Mouse (Mus musculus) layer of hippocampus, postnatal 36 days (tissue): Measurements from ENCODE around the gene Zfp341. TPM values are rescaled to one million over a fixed set of nuclear protein-coding genes. Genes with fewer than 3 reads are reported as not detected.

Experiments used
- DNase-seq, 2 experiments: peaks; one replicate each; pipeline ENCODE4 v3.0.0; 2022
- total RNA-seq, 2 experiments: library from RNA; stranded (reverse); gene quantifications; 2 replicates each; pipeline ENCODE4 v1.2.3; 2021

The Zfp341 gene
- total RNA-seq, 2 experiments from 2014 or later = 9.2 to 10.1 TPM

- DNase-seq = no peak
Measured at GRCm38 (mm10) chr2:154678995-154679394, 65.9 kb downstream of the Zfp341 start.

GRCm38 (mm10) chr2:154680337-154680736 is 67.2 kb downstream of the Zfp341 start:
- no peak for DNase-seq

GRCm38 (mm10) chr2:154680941-154681340 is 67.8 kb downstream of the Zfp341 start:
- peak in 1 of 2 experiments; percentile 48 for DNase-seq

- no peak for DNase-seq
Measured at GRCm38 (mm10) chr2:154682712-154683111, 69.6 kb downstream of the Zfp341 start.

GRCm38 (mm10) chr2:154684901-154685470 is 71.9 kb downstream of the Zfp341 start:
- DNase-seq = no peak

GRCm38 (mm10) chr2:154685772-154686171 is 72.7 kb downstream of the Zfp341 start:
- DNase-seq = no peak

GRCm38 (mm10) chr2:154686819-154687218 is 73.7 kb downstream of the Zfp341 start:
- DNase-seq = no peak

GRCm38 (mm10) chr2:154689391-154689790 is 76.3 kb downstream of the Zfp341 start:
- no peak for DNase-seq

- no peak for DNase-seq
Measured at GRCm38 (mm10) chr2:154690959-154691358, 77.9 kb downstream of the Zfp341 start.

- no peak for DNase-seq
Measured at GRCm38 (mm10) chr2:154693186-154693940, 80.3 kb downstream of the Zfp341 start.

- DNase-seq = no peak
Measured at GRCm38 (mm10) chr2:154693941-154694256, 80.8 kb downstream of the Zfp341 start.

- DNase-seq = no peak
Measured at GRCm38 (mm10) chr2:154695690-154696089, 82.6 kb downstream of the Zfp341 start.

Other genes with a start within 250 kb of the Zfp341 start
- gene Cdk5rap1, start 240.3 kb upstream of the Zfp341 start, total RNA-seq = 10 to 100 TPM; 12.7 to 16.7 TPM
- gene Snta1, start 205.2 kb upstream of the Zfp341 start, total RNA-seq = 10 to 100 TPM; 42.3 to 48.0 TPM
- gene Cbfa2t2, start 176.8 kb upstream of the Zfp341 start, total RNA-seq = 10 to 100 TPM; 49.7 to 57.7 TPM
- under 1 TPM in 1 of 2 experiments, not detected in 1; 0.99 TPM for gene 1700003F12Rik, start 66.2 kb upstream of the Zfp341 start, total RNA-seq
- gene Actl10, start 61.5 kb upstream of the Zfp341 start, total RNA-seq = not detected
- gene Necab3, start 54.4 kb upstream of the Zfp341 start, total RNA-seq = 10 to 100 TPM; 26.8 to 28.6 TPM
- gene E2f1, start 43.4 kb upstream of the Zfp341 start, total RNA-seq = 1 to 10 TPM; 4.9 to 5.8 TPM
- gene Pxmp4, start 9.6 kb upstream of the Zfp341 start, total RNA-seq = 10 to 100 TPM in 1 of 2 experiments, 1 to 10 TPM in 1; 10.0 to 10.5 TPM
- gene 4930519P11Rik, start 140 bp downstream of the Zfp341 start, total RNA-seq = not detected
- gene Chmp4b, start 38.4 kb downstream of the Zfp341 start, total RNA-seq = 100 to 1,000 TPM; 212 to 220 TPM
- not detected for gene Gm14214, start 156.7 kb downstream of the Zfp341 start, total RNA-seq
- gene Raly, start 177.8 kb downstream of the Zfp341 start, total RNA-seq = 10 to 100 TPM; 66.5 to 67.0 TPM
- gene a, start 178.1 kb downstream of the Zfp341 start, total RNA-seq = not detected